In the genomic region with DNA sequence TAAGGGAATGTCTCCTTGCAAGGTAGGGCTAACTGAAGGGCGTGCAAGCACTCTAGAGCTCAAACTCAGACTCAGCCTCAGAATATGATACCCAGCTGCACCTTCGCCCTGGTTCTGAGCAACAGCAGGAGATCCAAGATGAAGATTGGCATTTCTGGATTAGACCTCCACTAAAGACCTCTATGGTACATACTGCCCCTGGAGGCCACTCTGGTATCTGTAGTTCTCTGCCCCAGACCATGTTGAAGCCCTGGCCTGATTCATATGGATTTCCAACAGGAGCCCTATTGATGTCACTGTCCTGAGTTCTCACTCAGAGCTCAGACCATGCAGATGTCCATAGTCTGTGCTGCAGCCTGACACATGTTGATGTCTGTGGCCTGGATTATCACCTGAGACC, we compare ENCODE assay signal across 12 mouse cellular contexts.
"Had no signal": no experiment of that assay in that cellular context is flagged by ENCODE, and none has a peak within 500 bp of the region (broad histone marks: within the 10 kb centered on the region; RNA-seq: fewer than 3 reads in every experiment).

No protein-coding gene starts in this region.

- H3K9ac ChIP-seq: liver, embryonic 12.5 days; liver, postnatal 0 days; lung, embryonic 15.5 days; midbrain, embryonic 12.5 days had no signal

- H3K4me2 ChIP-seq: liver, embryonic 12.5 days; lung, embryonic 15.5 days; midbrain, embryonic 12.5 days had no signal

- H3K27me3 ChIP-seq: liver, embryonic 12.5 days; lung, embryonic 15.5 days; midbrain, embryonic 12.5 days had no signal

- H3K36me3 ChIP-seq: limb, embryonic 10.5 days; liver, embryonic 12.5 days; lung, embryonic 15.5 days; midbrain, embryonic 12.5 days had no signal

- H3K27ac ChIP-seq: left cerebral cortex, adult 2 months; limb, embryonic 10.5 days; liver, embryonic 12.5 days; lung, embryonic 15.5 days; macrophage; midbrain, embryonic 12.5 days had no signal

- H3K4me1 ChIP-seq: limb, embryonic 10.5 days; liver, embryonic 12.5 days; lung, embryonic 15.5 days; midbrain, embryonic 12.5 days had no signal

- H3K4me3 ChIP-seq: left cerebral cortex, adult 2 months; limb, embryonic 10.5 days; liver, embryonic 12.5 days; lung, embryonic 15.5 days; midbrain, embryonic 12.5 days had no signal

- H3K9me3 ChIP-seq: limb, embryonic 10.5 days; liver, embryonic 12.5 days; lung, embryonic 15.5 days; midbrain, embryonic 12.5 days had no signal

- ATAC-seq: liver, embryonic 12.5 days; liver, postnatal 0 days had no signal

- DNase-seq: kidney, adult 18-20 months; kidney, postnatal 25 days; liver, postnatal 0 days; lung, postnatal 14 days; thymus, adult 2 months; thymus, postnatal 36 days had no signal
